Mouse (Mus musculus) erythroid progenitor cell, adult 5-6 weeks (primary cell): ENCODE data around the gene Cypt12. TPM values are rescaled to one million over a fixed set of nuclear protein-coding genes. Genes with fewer than 3 reads are reported as not detected.

Experiments
- ATAC-seq: replicated peaks from 2 replicates; pipeline ENCODE4 v1.8.0; 2016; ENCODE audit warnings: moderate number of reproducible peaks, mild to moderate bottlenecking, moderate TSS enrichment, inconsistent platforms; ENCODE audit not compliant: poor library complexity, low FRiP score, severe bottlenecking
- total RNA-seq, 2 experiments: library from RNA; stranded (forward) in 1 of 2; stranded (reverse) in 1 of 2; fragments of 150-400 nt in 1 of 2; fragments of 186-747, 209-891 nt in 1 of 2; gene quantifications; 2 replicates each; pipeline versions ENCODE4 v1.2.3 to v1.2.4; 2015 to 2017; ENCODE audit warnings: low replicate concordance in 2 of 2

Cypt12 gene
- total RNA-seq (2015; ENCODE audit: low replicate concordance) (not detected in 2 replicates), total RNA-seq (2017; ENCODE audit: low replicate concordance) (not detected in 2 replicates)

DNA sequence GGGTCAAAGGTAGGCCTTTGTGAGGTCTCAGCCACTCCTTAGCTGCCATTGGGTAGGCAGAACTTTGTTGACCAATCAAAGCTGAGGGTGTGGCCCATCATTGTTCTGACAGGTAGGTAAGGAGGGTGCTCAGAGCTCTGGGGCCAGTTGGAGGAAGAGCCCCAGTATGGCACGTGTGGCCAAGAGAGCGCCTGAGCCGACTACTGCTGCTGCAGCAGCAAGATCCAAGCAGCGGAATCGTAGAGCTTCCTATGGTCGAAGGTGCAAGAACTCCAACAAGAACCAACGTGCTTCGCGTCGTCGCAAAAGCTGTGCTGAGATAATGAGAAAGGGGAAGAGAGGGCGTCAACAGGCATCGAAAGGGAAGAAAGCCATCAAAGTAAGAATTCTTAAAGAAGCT is at the start of gene Cypt12:
Gene Cypt12 (plus strand): TSS at position 112 of the 400 bp plus-strand sequence.
- ATAC-seq = no peak

DNA sequence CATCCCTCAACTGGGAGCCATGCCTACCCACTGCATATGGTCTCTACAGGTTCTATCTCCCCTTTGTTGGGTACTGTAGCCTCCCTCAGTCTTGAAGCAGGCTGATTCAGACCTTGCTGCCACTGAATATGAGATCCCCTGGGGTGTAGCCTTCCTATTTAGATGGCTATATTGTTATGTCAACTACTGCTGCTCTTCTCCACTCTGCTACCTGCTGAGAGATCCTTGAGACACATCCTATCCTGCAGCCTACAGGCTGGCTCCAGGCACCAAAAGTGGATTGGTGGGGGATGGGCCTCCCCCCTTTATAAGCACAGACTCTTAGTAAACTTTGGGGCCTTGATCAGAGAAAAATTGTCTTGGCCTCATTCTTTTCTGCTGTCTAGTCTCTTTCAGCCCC is 34.4 kb upstream of the Cypt12 start:
- no peak for ATAC-seq

DNA sequence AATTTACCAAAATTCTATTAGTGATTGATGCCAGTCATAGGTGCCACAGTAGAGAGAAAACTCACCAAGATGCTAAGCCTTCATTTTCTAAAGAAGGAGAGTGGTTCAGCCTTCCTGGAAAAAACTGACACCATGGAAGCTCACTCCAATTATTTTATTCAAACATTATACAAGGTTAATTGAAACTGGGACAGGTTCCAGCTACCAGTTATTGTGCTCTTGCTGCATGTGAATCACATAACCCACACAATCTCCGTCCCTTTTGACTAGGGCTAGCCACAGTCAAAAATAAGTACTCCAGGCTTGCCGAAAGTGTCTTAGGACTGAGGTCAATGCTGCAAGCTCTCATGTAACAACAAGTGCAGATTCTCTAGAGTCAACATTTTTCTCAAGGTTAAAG is 8.0 kb upstream of the Cypt12 start:
- no peak for ATAC-seq
